Mouse (Mus musculus): ENCODE measurements around the gene Tmem56.

- TF ChIP-seq POLR2A (IDR thresholded peaks at IDR 0.05; ENCODE audit: insufficient read depth, low read depth, low read length) (no peak), CTCF (IDR thresholded peaks at IDR 0.05) (no peak)
Measured at GRCm38 (mm10) chr3:121176011-121176410, 106.9 kb downstream of the Tmem56 start.
